Comparison of ENCODE assay signal across 7 mouse cellular contexts in genomic region chr6:91509326-91509725, GRCm38 (mm10). TPM values are rescaled to one million over a fixed set of nuclear protein-coding genes. Genes with fewer than 3 reads are reported as not detected.
DNase-seq lines count a peak whose midpoint lies in the region; ATAC-seq lines count a peak whose summit lies in the region.

No protein-coding gene starts in this region.

- ATAC-seq in inflammation-experienced regulatory T-cells, adult 6 months: peak; percentile 59

- peak; percentile 41 for DNase-seq in ovary, postnatal 10 days (ENCODE audit: low spot score)
- DNase-seq in ovary, adult 18-20 months (ENCODE audit: low spot score): no peak
- DNase-seq in adrenal gland, adult 2 months: peak; percentile 79
- peak; percentile 73 for DNase-seq in embryo, embryonic 10.5 days (ENCODE audit: low spot score)
- DNase-seq in lung, postnatal 10 days: peak; percentile 86
- DNase-seq in spleen, adult 12 weeks (ENCODE audit: low spot score): peak; percentile 32

RNA-seq across cellular contexts. Expression of gene Xpc, which starts 6.4 kb away (rescaled TPM):
- total RNA-seq in adrenal gland, adult 2 months (2021): 10 to 100 TPM; 13.3 to 19.3 TPM
- polyA plus RNA-seq in adrenal gland, adult 2 months (2012; rRNA removed): 4.1 and 4.5 TPM in 2 replicates
- polyA plus RNA-seq in inflammation-experienced regulatory T-cells, adult 6 months (2017; shearing (Covaris generic)): 10 to 100 TPM in 2 of 3 experiments, 1 to 10 TPM in 1; 9.5 to 15.4 (median 13.3) TPM

RNA-seq across cellular contexts. Expression of gene Lsm3, which starts 6.4 kb away (rescaled TPM):
- total RNA-seq in adrenal gland, adult 2 months (2021): 10 to 100 TPM; 38.3 to 40.4 TPM
- 5.2 and 7.3 TPM in 2 replicates for polyA plus RNA-seq in adrenal gland, adult 2 months (2012; rRNA removed)
- 100 to 1,000 TPM; 148 to 161 (median 160) TPM for polyA plus RNA-seq in inflammation-experienced regulatory T-cells, adult 6 months (2017; shearing (Covaris generic))

RNA-seq across cellular contexts. Expression of gene Tmem43, which starts 35.8 kb away (rescaled TPM):
- total RNA-seq in adrenal gland, adult 2 months (2021): 10 to 100 TPM; 40.0 to 54.5 TPM
- 39.5 and 48.4 TPM in 2 replicates for polyA plus RNA-seq in adrenal gland, adult 2 months (2012; rRNA removed)
- polyA plus RNA-seq in inflammation-experienced regulatory T-cells, adult 6 months (2017; shearing (Covaris generic)): 10 to 100 TPM; 38.6 to 55.4 (median 48.3) TPM

RNA-seq across cellular contexts. Expression of gene Chchd4, which starts 36.0 kb away (rescaled TPM):
- 10 to 100 TPM; 16.1 to 17.8 TPM for total RNA-seq in adrenal gland, adult 2 months (2021)
- polyA plus RNA-seq in adrenal gland, adult 2 months (2012; rRNA removed): 4.2 and 5.1 TPM in 2 replicates
- 10 to 100 TPM in 2 of 3 experiments, 1 to 10 TPM in 1; 9.8 to 11.3 (median 10.6) TPM for polyA plus RNA-seq in inflammation-experienced regulatory T-cells, adult 6 months (2017; shearing (Covaris generic))

Comparison
In these comparisons a context has a peak if more than half of its experiments do, and no peak if none do; other contexts are left out.
1. RNA of gene Lsm3, which starts 6.4 kb away (polyA plus RNA-seq): 148 to 161 TPM in inflammation-experienced regulatory T-cells, adult 6 months; 5.2 to 7.3 TPM in adrenal gland, adult 2 months; every median in the first group is over 10 times any median in the second.